Mouse (Mus musculus) G1E (cell line): ENCODE results near the gene Cry2.

Experiments used
- CTCF ChIP-seq: IDR thresholded peaks from 2 replicates; pipeline ENCODE4 v1.5.1; 2012; ENCODE audit warnings: low read depth, low read length, inconsistent platforms, mixed read lengths
- GATA1 ChIP-seq: IDR thresholded peaks from 2 replicates; pipeline ENCODE4 v1.6.1; 2012; ENCODE audit warnings: borderline replicate concordance, low read length, inconsistent platforms, mixed read lengths
- POLR2AphosphoS5 ChIP-seq: IDR thresholded peaks from 2 replicates; pipeline ENCODE4 v1.6.1; 2012; ENCODE audit warnings: low read depth, low read length, inconsistent platforms; ENCODE audit not compliant: insufficient replicate concordance

GRCm38 (mm10) chr2:92477672-92478312 lies 43.9 kb upstream of the Cry2 start:
- TF ChIP-seq CTCF (no peak), POLR2AphosphoS5 (no peak), GATA1 (no peak)
